Mouse (Mus musculus): ENCODE measurements around the gene Olfr191. TPM values are rescaled to one million over a fixed set of nuclear protein-coding genes. Genes with fewer than 3 reads are reported as not detected.
"Not testable (repeated sequence)": the region's sequence is repeated elsewhere in the genome, so short reads cannot be mapped to it uniquely, and the experiment has no call there.

The Olfr191 gene
- not detected for total RNA-seq (2021)
- long read RNA-seq: 0 reads

- not testable (repeated sequence) for DNase-seq (ENCODE audit: low spot score in 2 of 2)
Measured at GRCm38 (mm10) chr16:59089722-59090121, at the start of gene Olfr191. Gene Olfr191, minus strand, starts transcription at chr16:59089822.

- no peak for DNase-seq (ENCODE audit: low spot score in 2 of 2)
Measured at GRCm38 (mm10) chr16:59130740-59131139, 41.1 kb upstream of the Olfr191 start.

- no peak for DNase-seq (ENCODE audit: low spot score in 2 of 2)
Measured at GRCm38 (mm10) chr16:59120969-59121368, 31.3 kb upstream of the Olfr191 start, which contains the start of gene Olfr194. Gene Olfr194, minus strand, starts transcription at chr16:59121069.

DNA sequence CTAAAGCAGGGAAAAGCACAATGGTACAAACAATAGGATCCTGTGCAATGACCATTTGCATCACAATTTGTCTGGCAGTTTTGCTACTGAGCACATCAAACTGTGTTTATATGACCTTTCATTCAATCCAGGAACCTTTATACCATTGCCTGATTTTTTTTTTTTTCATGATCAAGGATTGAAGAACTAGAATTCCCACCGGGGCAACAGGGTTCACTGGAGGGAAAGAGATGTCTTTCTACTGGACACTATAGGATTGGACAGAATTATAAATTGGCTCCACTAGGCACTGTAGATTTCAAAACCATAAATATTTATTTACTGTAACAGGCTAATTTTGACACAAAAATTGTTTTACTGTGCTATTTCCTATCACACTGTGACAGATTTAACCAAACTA is 22.2 kb upstream of the Olfr191 start, which contains the start of gene Olfr193:
Olfr193 (minus strand) TSS at position 101 of the 400 bp plus-strand sequence.
- no peak for DNase-seq (ENCODE audit: low spot score in 2 of 2)

DNA sequence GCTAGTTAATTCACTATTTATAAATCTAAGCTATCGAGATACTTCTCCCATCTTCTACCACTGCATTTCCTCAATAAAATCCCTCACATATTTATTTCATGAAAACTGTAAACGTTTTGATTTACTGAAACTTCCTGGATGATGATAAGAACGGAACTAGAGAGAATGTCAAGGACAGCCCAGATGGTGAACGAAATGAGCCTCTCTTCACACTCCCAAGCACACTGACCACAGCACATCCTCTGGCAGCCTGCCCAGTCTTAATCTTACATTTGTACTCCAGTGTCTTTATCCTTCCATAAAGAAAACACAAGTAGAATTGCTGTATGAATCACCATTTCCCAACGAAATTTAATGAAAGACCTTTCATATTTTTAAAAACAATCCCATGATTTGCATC is 18.9 kb upstream of the Olfr191 start:
- DNase-seq (ENCODE audit: low spot score in 2 of 2): not testable (repeated sequence)

DNA sequence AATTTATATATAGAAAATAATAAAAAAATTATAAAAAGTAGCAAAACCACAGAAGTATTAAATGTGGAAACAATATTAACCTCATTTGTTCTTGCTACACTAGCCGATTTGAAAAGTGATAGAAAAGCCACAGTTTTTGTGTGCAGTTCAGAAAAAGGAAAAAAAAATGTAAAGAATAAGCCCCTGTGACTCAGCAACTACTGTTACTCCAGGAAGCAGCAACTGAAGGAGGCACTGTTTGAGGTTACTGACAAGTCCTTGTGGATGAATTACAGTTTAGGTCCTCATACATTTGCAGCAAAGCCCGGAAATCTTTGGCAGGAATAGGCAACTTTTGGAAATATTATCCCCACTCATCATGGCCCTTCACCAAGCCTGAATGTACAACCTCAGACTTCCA is 15.7 kb upstream of the Olfr191 start:
- no peak for DNase-seq (ENCODE audit: low spot score in 2 of 2)

GRCm38 (mm10) chr16:59081113-59081512 is 8.5 kb downstream of the Olfr191 start:
- DNase-seq (ENCODE audit: low spot score in 2 of 2): not testable (repeated sequence)

DNA sequence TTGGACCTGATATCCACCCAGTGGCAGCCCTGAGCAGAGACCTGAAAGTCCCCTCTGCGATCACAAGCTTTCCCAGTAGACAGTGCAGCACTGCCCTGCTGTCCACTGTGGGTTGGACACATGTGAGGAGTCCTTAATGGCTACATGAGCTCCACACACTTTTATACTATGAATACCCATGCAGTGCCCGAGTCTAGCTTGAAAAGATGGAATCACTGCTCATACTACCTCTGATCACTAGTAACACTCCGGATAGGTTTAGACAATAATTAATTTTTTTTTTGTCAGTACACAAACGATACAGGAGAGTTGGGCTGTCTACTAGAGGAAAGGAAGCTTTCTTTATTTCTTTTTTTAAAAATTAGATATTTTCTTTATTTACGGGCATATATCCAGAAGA is 11.7 kb downstream of the Olfr191 start, which contains the start of gene Olfr190:
Olfr190 (minus strand) TSS at position 101 of the 400 bp plus-strand sequence.
- no peak for DNase-seq (ENCODE audit: low spot score in 2 of 2)

DNA sequence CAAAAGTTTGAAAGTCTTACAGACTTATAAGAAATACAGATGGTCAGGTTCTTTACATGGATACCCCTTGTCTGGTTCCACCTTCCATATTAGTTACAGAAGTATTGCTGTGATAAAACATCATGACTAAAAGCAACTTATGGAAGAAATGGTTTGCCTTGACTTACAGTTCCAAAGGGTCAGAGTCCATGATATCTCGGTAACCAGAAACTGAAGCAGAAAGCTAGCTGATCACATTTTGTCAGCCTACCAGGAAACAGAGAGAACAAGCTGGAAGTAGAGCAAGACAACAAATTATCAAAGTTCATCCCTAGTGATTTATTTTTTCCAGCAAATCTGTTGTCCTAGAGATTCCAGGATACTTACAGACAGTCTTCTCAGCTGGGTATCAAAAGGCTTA is 16.1 kb downstream of the Olfr191 start:
- DNase-seq (ENCODE audit: low spot score in 2 of 2): no peak

- no peak for DNase-seq (ENCODE audit: low spot score in 2 of 2)
Measured at GRCm38 (mm10) chr16:59071755-59072154, 17.9 kb downstream of the Olfr191 start.

- DNase-seq (ENCODE audit: low spot score in 2 of 2): not testable (repeated sequence)
Measured at GRCm38 (mm10) chr16:59062411-59062810, 27.2 kb downstream of the Olfr191 start.

DNA sequence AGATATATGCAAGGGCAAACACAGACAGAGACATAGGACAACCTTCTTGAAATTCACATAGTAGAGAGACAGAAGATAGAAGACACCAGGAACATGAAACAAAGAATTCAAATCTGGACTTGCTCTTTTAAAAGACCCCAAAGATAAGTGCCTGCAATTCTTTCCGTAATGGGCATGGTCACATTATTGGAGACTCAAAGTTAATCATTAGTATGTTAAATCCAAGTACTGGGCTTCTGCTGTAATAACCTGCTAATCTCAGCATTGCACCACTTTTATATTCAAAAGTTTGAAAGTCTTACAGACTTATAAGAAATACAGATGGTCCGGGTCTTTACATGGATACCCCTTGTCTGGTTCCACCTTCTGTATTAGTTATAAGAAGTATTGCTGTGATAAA is 40.3 kb downstream of the Olfr191 start:
- DNase-seq (ENCODE audit: low spot score in 2 of 2): not testable (repeated sequence)

DNA sequence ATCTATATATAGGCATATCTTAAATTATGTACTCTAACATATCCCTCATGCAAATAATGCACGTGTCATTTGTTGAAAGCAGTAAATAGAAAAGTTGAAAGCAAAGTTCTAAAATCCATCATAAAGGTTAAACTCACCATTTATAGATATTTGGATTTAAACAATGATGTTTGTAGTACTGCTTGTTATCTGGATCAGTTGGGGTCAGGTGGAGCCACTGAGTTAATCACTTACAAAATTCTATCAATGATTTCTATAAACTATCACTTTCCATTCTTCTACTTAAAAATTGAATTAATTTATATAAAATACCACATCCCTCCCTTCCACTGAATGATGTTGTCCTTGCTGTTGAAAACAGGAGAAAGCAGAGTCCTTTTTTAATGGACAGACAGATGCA is 40.8 kb downstream of the Olfr191 start:
- no peak for DNase-seq (ENCODE audit: low spot score in 2 of 2)

DNA sequence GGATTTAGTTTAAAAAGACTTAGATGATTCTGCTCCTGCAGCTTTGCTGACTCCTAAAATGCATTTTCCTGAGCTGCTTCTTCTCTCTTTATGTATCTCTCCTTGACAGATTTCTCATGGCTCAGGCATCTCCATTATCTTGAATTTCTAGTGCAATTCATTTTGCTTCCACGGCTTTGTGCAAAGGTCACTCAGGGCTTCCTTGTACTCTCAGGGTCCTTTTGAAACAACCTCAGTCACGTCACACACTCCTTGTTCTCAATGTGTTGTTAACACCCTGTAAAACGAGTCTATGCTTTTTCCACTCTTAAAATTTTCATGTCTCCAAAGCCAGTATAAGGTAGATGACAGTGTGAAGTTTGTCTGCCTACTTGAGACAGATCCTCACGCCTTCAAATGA is 42.0 kb downstream of the Olfr191 start:
- no peak for DNase-seq (ENCODE audit: low spot score in 2 of 2)

GRCm38 (mm10) chr16:59045835-59046234 is 43.8 kb downstream of the Olfr191 start:
- DNase-seq (ENCODE audit: low spot score in 2 of 2): no peak

- no peak for DNase-seq (ENCODE audit: low spot score in 2 of 2)
Measured at GRCm38 (mm10) chr16:59039710-59040109, 49.9 kb downstream of the Olfr191 start, which contains the start of gene Olfr187. Gene Olfr187, minus strand, starts transcription at chr16:59039767.

Other genes starting within 250 kb of the Olfr191 start
- not detected for gene Olfr177, start 215.1 kb downstream of the Olfr191 start, total RNA-seq (2021)
- gene Olfr178, start 197.8 kb downstream of the Olfr191 start, total RNA-seq (2021): not detected
- gene Olfr181, start 161.1 kb downstream of the Olfr191 start, total RNA-seq (2021): not detected
- gene Olfr180, start 160.4 kb downstream of the Olfr191 start, total RNA-seq (2021): not detected
- gene Olfr183, start 94.5 kb downstream of the Olfr191 start, total RNA-seq (2021): not detected
- not detected for gene Olfr186, start 59.5 kb downstream of the Olfr191 start, total RNA-seq (2021)
- not detected for gene Olfr187, start 50.1 kb downstream of the Olfr191 start, total RNA-seq (2021)
- not detected for gene Olfr190, start 11.8 kb downstream of the Olfr191 start, total RNA-seq (2021)
- not detected for gene Olfr193, start 22.1 kb upstream of the Olfr191 start, total RNA-seq (2021)
- not detected for gene Olfr194, start 31.2 kb upstream of the Olfr191 start, total RNA-seq (2021)
- gene Olfr195, start 57.2 kb upstream of the Olfr191 start, total RNA-seq (2021): not detected
- not detected for gene Olfr196, start 80.6 kb upstream of the Olfr191 start, total RNA-seq (2021)
- not detected for gene Olfr198, start 113.7 kb upstream of the Olfr191 start, total RNA-seq (2021)
- not detected for gene Olfr199, start 129.9 kb upstream of the Olfr191 start, total RNA-seq (2021)
- not detected for gene Olfr201, start 182.8 kb upstream of the Olfr191 start, total RNA-seq (2021)
- not detected for gene Olfr202, start 197.0 kb upstream of the Olfr191 start, total RNA-seq (2021)
- gene Olfr203, start 209.1 kb upstream of the Olfr191 start, total RNA-seq (2021): not detected
- gene Olfr204, start 228.4 kb upstream of the Olfr191 start, total RNA-seq (2021): under 1 TPM; 0.09 to 0.11 TPM
- not detected for gene Olfr205, start 241.3 kb upstream of the Olfr191 start, total RNA-seq (2021)